Mouse (Mus musculus) midbrain, embryonic 12.5 days (tissue): ENCODE measurements at regions not wholly inside any gene's neighbourhood (a gene's known extent, or its start where the extent isn't known, plus 50 kb on each side); places are given as distances from the start of the nearest gene placed in this dataset.
"Not testable (repeated sequence)": the region's sequence is repeated elsewhere in the genome, so short reads cannot be mapped to it uniquely, and the experiment has no call there.

Experiments used
- ATAC-seq: fragments of 200-750 bp; cut with Nextera tagmentation; 2 replicates; pipeline ENCODE4 v1.8.0; 2017; ENCODE audit warnings: low read depth, moderate TSS enrichment, moderate library complexity; ENCODE audit not compliant: low FRiP score
- H3K27ac ChIP-seq: fragments of 300-500 bp; sonication (generic); replicated peaks from 2 replicates; pipeline ENCODE4 v1.5.1; 2016; ENCODE audit warnings: mild to moderate bottlenecking
- H3K27me3 ChIP-seq: fragments of 300-500 bp; sonication (generic); 2 replicates; pipeline ENCODE4 v1.6.1; 2016; ENCODE audit warnings: mild to moderate bottlenecking
- H3K36me3 ChIP-seq: fragments of 300-500 bp; sonication (generic); 2 replicates; pipeline ENCODE4 v1.6.1; 2016
- H3K4me1 ChIP-seq: fragments of 300-500 bp; sonication (generic); 2 replicates; pipeline ENCODE4 v1.6.1; 2016
- H3K4me2 ChIP-seq: fragments of 300-500 bp; sonication (generic); replicated peaks from 2 replicates; pipeline ENCODE4 v1.6.1; 2016; ENCODE audit warnings: mild to moderate bottlenecking, moderate library complexity
- H3K4me3 ChIP-seq: fragments of 300-500 bp; sonication (generic); 2 replicates; pipeline ENCODE4 v1.5.1; 2016; ENCODE audit warnings: mild to moderate bottlenecking
- H3K9ac ChIP-seq: fragments of 300-500 bp; sonication (generic); replicated peaks from 2 replicates; pipeline ENCODE4 v1.6.1; 2016; ENCODE audit warnings: mild to moderate bottlenecking, moderate library complexity
- H3K9me3 ChIP-seq: fragments of 300-500 bp; sonication (generic); 2 replicates; pipeline ENCODE4 v1.6.1; 2016; ENCODE audit warnings: mild to moderate bottlenecking
- WGBS: fragments of 180-500 bp; shearing (Covaris S2); methylation state at CpG from one replicate; pipeline ENCODE4 v1.1.7; 2016; 5-methylcytosine and 5-hydroxymethylcytosine counted together

DNA sequence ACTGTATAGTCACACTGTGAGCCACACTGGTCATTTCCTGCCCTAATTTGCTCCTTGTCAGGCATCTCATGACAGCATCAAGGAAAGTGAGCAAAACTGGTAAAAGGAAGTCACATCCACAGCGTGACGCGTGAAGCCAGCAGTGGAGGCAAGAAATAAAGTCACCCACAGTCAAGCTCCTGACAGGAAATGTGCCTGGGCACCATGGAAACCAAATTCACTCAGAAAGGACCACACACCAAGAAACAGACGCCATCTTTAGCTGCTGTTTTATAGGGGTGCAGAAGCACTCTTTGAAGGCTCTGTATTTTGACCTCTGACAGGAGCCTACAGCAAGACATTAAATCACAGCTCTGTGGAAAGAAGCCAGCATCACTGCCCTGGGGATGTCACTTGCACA is 115.4 kb upstream of the Rybp start:
- Histone ChIP-seq H3K27me3 (peaks cover 4% of the 10 kb centered on the region; the same call in 1 of the 2 replicates), H3K4me2 (no peak overlapping the region), H3K36me3 (no peaks in the 10 kb centered on the region), H3K4me1 (no peaks in the 10 kb centered on the region), H3K9ac (no peak overlapping the region), H3K9me3 (no peaks in the 10 kb centered on the region), H3K4me3 (no peak overlapping the region), H3K27ac (no peak overlapping the region)
- ATAC-seq: no peak
- 60% methylated on average over 4 of the region's 4 CpGs for WGBS

- Histone ChIP-seq H3K27me3 (peaks cover 4% of the 10 kb centered on the region; the same call in 1 of the 2 replicates), H3K9ac (no peak overlapping the region), H3K4me3 (no peak overlapping the region), H3K36me3 (no peaks in the 10 kb centered on the region), H3K4me2 (no peak overlapping the region), H3K4me1 (no peaks in the 10 kb centered on the region), H3K9me3 (no peaks in the 10 kb centered on the region), H3K27ac (no peak overlapping the region)
- ATAC-seq: no peak
- WGBS: 89% methylated on average over 2 of the region's 2 CpGs
These were observed 114.4 kb upstream of the Rybp start for GRCm38 (mm10) chr6:100401728-100402127.

DNA sequence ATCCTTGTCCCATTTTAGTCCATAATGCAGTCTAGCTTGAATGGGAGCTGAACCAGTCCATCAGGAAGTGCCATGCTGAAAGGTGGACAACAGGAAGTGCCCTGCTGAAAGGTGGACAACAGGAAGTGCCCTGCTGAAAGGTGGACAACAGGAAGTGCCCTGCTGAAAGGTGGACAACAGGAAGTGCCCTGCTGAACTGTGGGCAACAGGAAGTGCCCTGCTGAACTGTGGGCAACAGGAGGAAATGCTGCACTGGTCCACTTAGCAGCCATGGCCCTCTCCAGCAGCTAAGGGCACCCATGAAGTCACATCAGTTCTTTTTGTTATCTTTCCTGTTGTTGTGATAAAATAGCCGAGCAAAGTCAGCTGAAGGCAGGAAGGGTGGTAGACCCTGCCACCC is 112.1 kb upstream of the Rybp start:
- not testable (repeated sequence) for H3K9ac ChIP-seq, ATAC-seq, H3K9me3 ChIP-seq, H3K36me3 ChIP-seq, H3K4me1 ChIP-seq, H3K27ac ChIP-seq, H3K27me3 ChIP-seq, H3K4me2 ChIP-seq, H3K4me3 ChIP-seq
- WGBS: 95% methylated on average over 1 of the region's 1 CpGs

DNA sequence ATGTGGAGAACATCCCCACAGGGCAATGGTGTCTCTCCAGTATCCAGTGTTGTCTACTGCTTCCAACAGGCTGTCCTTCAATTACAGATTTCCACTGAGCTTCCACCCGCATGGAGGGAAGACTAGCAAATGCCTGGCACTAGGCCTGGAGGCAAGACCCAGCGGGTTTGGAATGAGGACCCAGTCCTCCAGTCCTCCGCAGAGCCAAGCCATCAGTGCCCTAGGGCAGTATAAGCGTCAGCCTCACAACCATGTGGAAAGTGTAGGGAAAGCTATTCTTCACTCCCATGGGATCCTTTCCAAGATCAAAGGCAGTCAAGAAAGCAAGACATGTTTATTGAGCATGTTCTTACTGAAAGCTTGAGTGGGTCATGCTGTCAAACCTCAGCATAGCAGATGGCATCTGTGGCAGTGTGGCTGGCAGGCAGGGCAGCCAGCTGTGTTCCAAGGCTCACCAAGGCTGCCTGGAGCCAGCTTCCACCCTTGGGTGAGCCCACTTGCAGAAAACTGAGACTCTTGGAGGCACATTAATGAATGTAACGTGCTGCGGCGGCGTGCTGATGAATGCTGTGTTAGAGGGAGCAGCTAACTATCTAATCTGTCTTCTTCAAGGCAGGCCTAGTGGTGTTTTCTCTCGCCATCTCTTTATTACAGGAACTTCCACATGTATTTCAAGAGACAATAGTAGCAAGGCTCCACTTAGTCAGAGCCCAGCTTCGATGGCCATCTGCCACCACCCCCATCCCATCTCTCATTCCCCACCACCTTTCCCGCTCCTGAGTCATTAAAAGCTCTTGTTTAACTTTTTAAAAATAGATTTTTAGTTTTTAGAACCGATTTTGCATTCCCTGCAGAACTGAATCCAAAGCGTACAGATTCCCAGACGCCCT is 109.3 kb upstream of the Rybp start:
- Histone ChIP-seq H3K4me3 (no peak overlapping the region), H3K9ac (no peak overlapping the region), H3K4me1 (no peaks in the 10 kb centered on the region), H3K4me2 (no peak overlapping the region), H3K36me3 (no peaks in the 10 kb centered on the region), H3K27me3 (no peaks in the 10 kb centered on the region; the same call in 1 of the 2 replicates), H3K9me3 (no peaks in the 10 kb centered on the region), H3K27ac (no peak overlapping the region)
- no peak for ATAC-seq
- 87% methylated on average over 14 of the region's 14 CpGs for WGBS

- Histone ChIP-seq H3K4me2 (no peak overlapping the region), H3K27me3 (no peaks in the 10 kb centered on the region), H3K4me3 (no peak overlapping the region), H3K27ac (no peak overlapping the region), H3K4me1 (no peaks in the 10 kb centered on the region; the same call in 1 of the 2 replicates), H3K36me3 (no peaks in the 10 kb centered on the region), H3K9me3 (peaks cover 6% of the 10 kb centered on the region; the same call in 1 of the 2 replicates), H3K9ac (no peak overlapping the region)
- no peak for ATAC-seq
- WGBS: 77% methylated on average over 7 of the region's 7 CpGs
These were observed 103.1 kb upstream of the Rybp start for GRCm38 (mm10) chr6:100390258-100390910.

DNA sequence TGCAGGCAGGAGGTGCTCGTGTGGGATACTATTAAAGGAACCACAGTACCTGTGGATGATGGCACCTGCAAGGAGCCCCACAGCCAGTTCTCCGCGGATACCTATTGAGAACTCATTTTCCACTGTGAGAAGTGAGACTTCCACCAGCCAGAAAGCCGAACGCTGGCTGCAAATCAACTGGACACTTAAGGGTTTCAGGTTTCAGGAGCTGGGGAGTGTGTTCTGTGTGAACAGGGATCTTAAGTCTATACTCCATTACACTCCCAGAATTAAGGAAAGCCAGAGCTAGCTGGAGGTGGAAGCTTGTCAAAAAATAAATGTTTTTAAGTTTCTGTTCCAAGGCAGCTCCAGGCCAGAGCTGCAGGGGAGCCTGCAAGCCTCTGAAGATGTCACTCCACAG is 99.8 kb upstream of the Rybp start:
- Histone ChIP-seq H3K4me1 (no peaks in the 10 kb centered on the region; the same call in 1 of the 2 replicates), H3K36me3 (no peaks in the 10 kb centered on the region), H3K4me3 (no peak overlapping the region), H3K27me3 (0 out of 2 replicates have a peak, but pooled peaks cover 4% of the 10 kb centered on the region), H3K9ac (no peak overlapping the region), H3K4me2 (no peak overlapping the region), H3K27ac (no peak overlapping the region), H3K9me3 (peaks cover 6% of the 10 kb centered on the region; the same call in 1 of the 2 replicates)
- 43% methylated on average over 5 of the region's 5 CpGs for WGBS
- ATAC-seq: no peak

- WGBS: 69% methylated on average over 8 of the region's 8 CpGs
- peaks cover 4% of the 10 kb centered on the region; the same call in 1 of the 2 replicates for H3K27me3 ChIP-seq
- H3K4me2 ChIP-seq: no peak overlapping the region
- peaks cover 6% of the 10 kb centered on the region; the same call in 1 of the 2 replicates for H3K9me3 ChIP-seq
- no peaks in the 10 kb centered on the region for H3K36me3 ChIP-seq
- H3K4me3 ChIP-seq: no peak overlapping the region
- peaks cover 5% of the 10 kb centered on the region for H3K4me1 ChIP-seq
- no peak for ATAC-seq
- no peak overlapping the region for H3K27ac ChIP-seq
- H3K9ac ChIP-seq: no peak overlapping the region
These were observed 98.4 kb upstream of the Rybp start for GRCm38 (mm10) chr6:100385640-100386039.

- Histone ChIP-seq H3K27me3 (peaks cover 25% of the 10 kb centered on the region), H3K36me3 (no peaks in the 10 kb centered on the region), H3K9me3 (no peaks in the 10 kb centered on the region), H3K4me2 (no peak overlapping the region), H3K4me1 (peaks cover 20% of the 10 kb centered on the region), H3K27ac (no peak overlapping the region), H3K4me3 (no peak overlapping the region), H3K9ac (no peak overlapping the region)
- WGBS: 83% methylated on average over 5 of the region's 5 CpGs
- ATAC-seq: no peak
These were observed 93.8 kb upstream of the Rybp start for GRCm38 (mm10) chr6:100381046-100381445.

DNA sequence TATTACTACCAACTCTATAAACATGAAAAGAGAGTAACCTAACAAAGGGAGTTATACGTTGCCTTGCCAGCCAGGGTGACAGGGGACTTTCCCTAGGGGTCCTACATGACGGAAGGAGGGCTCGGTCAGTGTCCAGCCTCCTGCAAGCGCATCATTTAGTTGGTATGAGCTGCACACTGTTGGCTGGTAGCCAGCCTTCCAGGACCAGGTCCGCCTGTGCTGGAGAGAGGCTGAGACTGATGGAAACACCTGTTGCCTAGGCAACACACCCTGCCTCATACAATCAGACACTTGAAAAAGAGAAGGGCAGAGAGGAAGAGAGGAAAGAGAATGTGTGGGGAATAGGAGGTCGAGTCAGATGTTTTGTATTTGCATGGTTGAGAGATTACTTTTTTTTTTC is 93.3 kb upstream of the Rybp start:
- Histone ChIP-seq H3K9ac (no peak overlapping the region), H3K4me1 (peaks cover 20% of the 10 kb centered on the region), H3K4me3 (no peak overlapping the region), H3K9me3 (no peaks in the 10 kb centered on the region), H3K4me2 (no peak overlapping the region), H3K27ac (no peak overlapping the region), H3K27me3 (peaks cover 30% of the 10 kb centered on the region), H3K36me3 (no peaks in the 10 kb centered on the region)
- ATAC-seq: peak; percentile 60; the same call in 1 of the 2 replicates
- WGBS: 25% methylated on average over 6 of the region's 6 CpGs

DNA sequence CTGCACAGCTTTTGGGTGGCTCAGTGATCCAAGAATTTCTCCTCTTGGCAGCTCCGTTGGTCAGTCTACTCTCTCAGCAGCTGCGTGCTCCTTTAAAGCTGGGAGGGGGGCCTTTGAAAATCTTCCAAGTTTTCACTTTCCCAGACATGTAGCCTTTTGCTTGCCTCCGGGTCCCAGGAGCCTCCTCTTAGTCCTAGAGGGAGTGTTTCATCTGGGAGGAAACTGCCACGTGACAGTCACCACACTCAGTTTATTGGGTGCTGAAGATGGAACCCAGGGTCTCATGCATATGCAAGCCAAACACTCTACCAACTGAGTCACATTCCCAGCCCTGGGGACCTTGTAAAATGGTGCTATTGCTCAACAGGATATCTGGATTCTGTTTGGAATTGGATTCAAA is 92.5 kb upstream of the Rybp start:
- Histone ChIP-seq H3K4me3 (no peak overlapping the region), H3K9ac (no peak overlapping the region), H3K27ac (no peak overlapping the region), H3K36me3 (no peaks in the 10 kb centered on the region), H3K27me3 (peaks cover 32% of the 10 kb centered on the region), H3K4me2 (no peak overlapping the region), H3K4me1 (peaks cover 20% of the 10 kb centered on the region), H3K9me3 (no peaks in the 10 kb centered on the region)
- 67% methylated on average over 4 of the region's 4 CpGs for WGBS
- no peak for ATAC-seq

DNA sequence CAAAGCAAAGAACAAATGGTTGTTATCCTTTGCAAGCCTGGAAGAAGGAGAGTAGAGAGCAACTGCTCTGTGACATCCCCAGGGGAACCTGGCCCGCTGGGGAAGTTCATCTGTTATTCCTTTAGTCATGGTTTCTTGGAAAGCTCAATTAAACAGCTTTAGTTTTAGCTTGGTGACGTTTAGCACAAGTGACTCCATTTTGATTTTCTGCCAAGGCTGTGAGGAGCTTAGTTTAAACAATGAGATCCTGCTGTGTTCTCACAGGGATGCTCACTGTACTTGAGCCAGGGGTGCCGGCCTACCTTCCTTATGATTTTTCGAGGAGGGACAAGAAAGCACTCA is 91.2 kb upstream of the Rybp start:
- WGBS: 60% methylated on average over 4 of the region's 4 CpGs
- H3K27me3 ChIP-seq: peaks cover 28% of the 10 kb centered on the region

GRCm38 (mm10) chr6:100377828-100378532 is 90.7 kb upstream of the Rybp start:
- H3K27ac ChIP-seq: no peak overlapping the region
- H3K36me3 ChIP-seq: no peaks in the 10 kb centered on the region
- 38% methylated on average over 6 of the region's 6 CpGs for WGBS
- H3K9ac ChIP-seq: no peak overlapping the region
- H3K4me1 ChIP-seq: peaks cover 20% of the 10 kb centered on the region
- peaks cover 28% of the 10 kb centered on the region for H3K27me3 ChIP-seq
- no peak overlapping the region for H3K4me3 ChIP-seq
- ATAC-seq: no peak
- H3K4me2 ChIP-seq: no peak overlapping the region
- no peaks in the 10 kb centered on the region for H3K9me3 ChIP-seq

More for the DNA sequence above, 91.2 kb upstream of the Rybp start:
- Histone ChIP-seq H3K4me1 (peaks cover 20% of the 10 kb centered on the region), H3K4me3 (no peak overlapping the region), H3K27ac (no peak overlapping the region), H3K9me3 (no peaks in the 10 kb centered on the region), H3K36me3 (no peaks in the 10 kb centered on the region), H3K9ac (no peak overlapping the region), H3K4me2 (no peak overlapping the region)
- no peak for ATAC-seq
